Mouse (Mus musculus) G1E (cell line): ENCODE data around the gene Acbd6. TPM values are rescaled to one million over a fixed set of nuclear protein-coding genes. Genes with fewer than 3 reads are reported as not detected.

ENCODE experiments used
- ATAC-seq: 2 replicates; pipeline ENCODE4 v1.8.0; 2016; ENCODE audit warnings: mild to moderate bottlenecking; ENCODE audit not compliant: insufficient number of reproducible peaks, poor library complexity, low FRiP score, severe bottlenecking; ENCODE audit errors: extremely low read depth
- DNase-seq: peaks from one replicate; pipeline ENCODE4 v3.0.0; 2012; ENCODE audit warnings: low spot score
- H3K27me3 ChIP-seq: 2 replicates; pipeline ENCODE4 v1.6.1; 2012; ENCODE audit warnings: mild to moderate bottlenecking, low read length, inconsistent platforms; ENCODE audit not compliant: insufficient read depth
- H3K36me3 ChIP-seq: replicated peaks from 2 replicates; pipeline ENCODE3; 2012; ENCODE audit warnings: mild to moderate bottlenecking, inconsistent platforms
- H3K4me1 ChIP-seq: 2 replicates; pipeline ENCODE4 v1.6.1; 2012; ENCODE audit warnings: low read depth, low read length, inconsistent platforms, mixed read lengths; ENCODE audit not compliant: insufficient read depth
- H3K4me3 ChIP-seq: 2 replicates; pipeline ENCODE4 v1.5.1; 2012; ENCODE audit warnings: low read depth, mild to moderate bottlenecking, inconsistent platforms, low read length, moderate library complexity, mixed read lengths
- H3K9me3 ChIP-seq: replicated peaks from 2 replicates; pipeline ENCODE4 v1.6.1; 2012; ENCODE audit warnings: inconsistent platforms
- CTCF ChIP-seq: IDR thresholded peaks from 2 replicates; pipeline ENCODE4 v1.5.1; 2012; ENCODE audit warnings: low read depth, low read length, inconsistent platforms, mixed read lengths
- GATA1 ChIP-seq: IDR thresholded peaks from 2 replicates; pipeline ENCODE4 v1.6.1; 2012; ENCODE audit warnings: borderline replicate concordance, low read length, inconsistent platforms, mixed read lengths
- GATA2 ChIP-seq: IDR thresholded peaks from 2 replicates; pipeline ENCODE4 v1.6.1; 2012; ENCODE audit warnings: low read depth, low read length, inconsistent platforms, borderline replicate concordance
- POLR2AphosphoS5 ChIP-seq: IDR thresholded peaks from 2 replicates; pipeline ENCODE4 v1.6.1; 2012; ENCODE audit warnings: low read depth, low read length, inconsistent platforms; ENCODE audit not compliant: insufficient replicate concordance
- TAL1 ChIP-seq: conservative IDR thresholded peaks from 2 replicates; pipeline ENCODE4 v1.6.1; 2012; ENCODE audit warnings: low read depth, low read length, inconsistent platforms, mixed read lengths
- polyA plus RNA-seq: library from polyadenylated mRNA; stranded (reverse); fragments of >175 nt; gene quantifications from 2 replicates; pipeline ENCODE4 v1.2.3, GENCODE M21; 2012
- total RNA-seq, 2 experiments: library from RNA; stranded (forward) in 1 of 2; stranded (reverse) in 1 of 2; fragments of 200-1000 nt in 1 of 2; fragments of >200 nt in 1 of 2; fragmentation: Nextera tagmentation in 1 of 2; gene quantifications; 2 replicates each; pipeline ENCODE4 v1.2.3; 2014 to 2017

The Acbd6 gene
- total and polyA plus RNA-seq, 3 experiments: 47.0 to 445 (median 86.7) TPM

GRCm38 (mm10) chr1:155689141-155689540 lies 131.2 kb downstream of the Acbd6 start:
- TF ChIP-seq GATA1: no peak
- no peak for TF ChIP-seq CTCF
- TF ChIP-seq TAL1: no peak
- TF ChIP-seq GATA2: no peak
- TF ChIP-seq POLR2AphosphoS5: no peak
- H3K4me1 ChIP-seq: no peaks in the 10 kb centered on the region
- ATAC-seq: no peak

GRCm38 (mm10) chr1:155689558-155689957 lies 131.6 kb downstream of the Acbd6 start:
- no peak for TF ChIP-seq CTCF
- no peak for TF ChIP-seq GATA2
- no peak for TF ChIP-seq GATA1
- TF ChIP-seq TAL1: no peak
- TF ChIP-seq POLR2AphosphoS5: no peak
- H3K9me3 ChIP-seq: no peaks in the 10 kb centered on the region
- ATAC-seq: no peak
- no peak for DNase-seq
- H3K36me3 ChIP-seq: peaks cover 53% of the 10 kb centered on the region
- H3K4me1 ChIP-seq: no peaks in the 10 kb centered on the region
- H3K27me3 ChIP-seq: no peaks in the 10 kb centered on the region
- no peak overlapping the region for H3K4me3 ChIP-seq

More at GRCm38 (mm10) chr1:155689141-155689540, 131.2 kb downstream of the Acbd6 start:
- Histone ChIP-seq H3K36me3 (peaks cover 57% of the 10 kb centered on the region), H3K9me3 (no peaks in the 10 kb centered on the region), H3K4me3 (no peak overlapping the region), H3K27me3 (no peaks in the 10 kb centered on the region)
- no peak for DNase-seq

- no peaks in the 10 kb centered on the region for H3K4me1 ChIP-seq
- TF ChIP-seq POLR2AphosphoS5 (no peak), GATA1 (no peak), GATA2 (no peak), TAL1 (no peak), CTCF (no peak)
- DNase-seq (no peak), ATAC-seq (no peak)
- H3K36me3 ChIP-seq: peaks cover 31% of the 10 kb centered on the region
- no peaks in the 10 kb centered on the region for H3K9me3 ChIP-seq
- H3K27me3 ChIP-seq: no peaks in the 10 kb centered on the region
- no peak overlapping the region for H3K4me3 ChIP-seq
These were observed 134.3 kb downstream of the Acbd6 start for GRCm38 (mm10) chr1:155692230-155692629.

GRCm38 (mm10) chr1:155693026-155693425 lies 135.1 kb downstream of the Acbd6 start:
- Histone ChIP-seq H3K36me3 (peaks cover 30% of the 10 kb centered on the region), H3K9me3 (no peaks in the 10 kb centered on the region), H3K4me1 (no peaks in the 10 kb centered on the region), H3K27me3 (no peaks in the 10 kb centered on the region), H3K4me3 (no peak overlapping the region)
- DNase-seq: no peak
- TF ChIP-seq POLR2AphosphoS5 (no peak), CTCF (no peak), GATA1 (no peak), TAL1 (no peak), GATA2 (no peak)
- ATAC-seq: no peak

GRCm38 (mm10) chr1:155693443-155693842 lies 135.5 kb downstream of the Acbd6 start:
- DNase-seq: no peak
- Histone ChIP-seq H3K9me3 (no peaks in the 10 kb centered on the region), H3K36me3 (peaks cover 27% of the 10 kb centered on the region), H3K4me3 (no peak overlapping the region), H3K27me3 (peaks cover 3% of the 10 kb centered on the region; the same call in 1 of the 2 replicates), H3K4me1 (no peaks in the 10 kb centered on the region)
- TF ChIP-seq GATA2: no peak
- TF ChIP-seq CTCF: no peak
- TF ChIP-seq TAL1: no peak
- TF ChIP-seq GATA1: no peak
- no peak for TF ChIP-seq POLR2AphosphoS5
- no peak for ATAC-seq

- H3K4me1 ChIP-seq: no peaks in the 10 kb centered on the region
- no peak for TF ChIP-seq GATA2
- TF ChIP-seq TAL1: no peak
- TF ChIP-seq CTCF: no peak
- H3K4me3 ChIP-seq: no peak overlapping the region
- DNase-seq (no peak), ATAC-seq (no peak)
- H3K36me3 ChIP-seq: no peaks in the 10 kb centered on the region
- H3K27me3 ChIP-seq: peaks cover 23% of the 10 kb centered on the region
- no peaks in the 10 kb centered on the region for H3K9me3 ChIP-seq
These were observed 140.6 kb downstream of the Acbd6 start for GRCm38 (mm10) chr1:155698373-155699159.
